Mouse (Mus musculus): ENCODE data around the gene Arhgef39.

DNA sequence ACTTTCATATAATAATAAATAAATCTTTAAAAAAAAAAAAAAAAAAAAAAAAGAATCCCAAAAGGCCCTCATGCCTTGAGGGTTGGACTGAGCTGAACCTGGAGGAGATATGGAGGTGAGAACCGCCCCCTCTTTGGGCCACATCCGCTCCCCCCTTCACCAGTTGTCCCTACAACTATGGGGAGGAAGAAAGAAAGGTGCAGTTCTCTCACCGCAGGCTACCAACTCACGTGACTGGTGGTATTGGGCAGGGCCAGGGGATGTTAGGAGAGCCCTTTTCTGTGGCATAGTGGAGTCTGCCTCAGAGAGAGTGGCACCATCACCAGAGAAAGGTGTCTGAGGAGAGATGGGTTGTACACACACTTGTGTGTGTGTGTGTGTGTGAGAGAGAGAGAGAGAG is 43.0 kb downstream of the Arhgef39 start:
- no peak for TF ChIP-seq CTCF (IDR thresholded peaks at IDR 0.05; ENCODE audit: low read depth, low read length)
- no peak for TF ChIP-seq GATA1 (IDR thresholded peaks at IDR 0.05; ENCODE audit: borderline replicate concordance, low read length)
- TF ChIP-seq TAL1 (conservative IDR thresholded peaks at IDR 0.05; ENCODE audit: low read depth, low read length): no peak
- no peak for TF ChIP-seq POLR2AphosphoS5 (IDR thresholded peaks at IDR 0.05; ENCODE audit: insufficient replicate concordance, low read depth, low read length)
- no peak for TF ChIP-seq GATA2 (IDR thresholded peaks at IDR 0.05; ENCODE audit: borderline replicate concordance, low read depth, low read length)

Measured in G1E (cell line).